Mouse (Mus musculus) brain, embryonic 14.5 days (tissue): ENCODE data around the gene Elp5.

ENCODE experiments used
- CTCF ChIP-seq: fragments of 200-500 bp; IDR thresholded peaks from 2 replicates; pipeline ENCODE4 v1.5.1; 2012; ENCODE audit warnings: inconsistent platforms, mild to moderate bottlenecking, moderate library complexity, borderline replicate concordance; ENCODE audit not compliant: insufficient read depth, insufficient read length; ENCODE audit errors: extremely low read depth
- POLR2A ChIP-seq: fragments of 200-500 bp; IDR thresholded peaks from 2 replicates; pipeline ENCODE4 v1.6.1; 2012; ENCODE audit warnings: mild to moderate bottlenecking, inconsistent platforms, borderline replicate concordance; ENCODE audit not compliant: poor library complexity, insufficient read depth, insufficient read length, severe bottlenecking; ENCODE audit errors: extremely low read depth

DNA sequence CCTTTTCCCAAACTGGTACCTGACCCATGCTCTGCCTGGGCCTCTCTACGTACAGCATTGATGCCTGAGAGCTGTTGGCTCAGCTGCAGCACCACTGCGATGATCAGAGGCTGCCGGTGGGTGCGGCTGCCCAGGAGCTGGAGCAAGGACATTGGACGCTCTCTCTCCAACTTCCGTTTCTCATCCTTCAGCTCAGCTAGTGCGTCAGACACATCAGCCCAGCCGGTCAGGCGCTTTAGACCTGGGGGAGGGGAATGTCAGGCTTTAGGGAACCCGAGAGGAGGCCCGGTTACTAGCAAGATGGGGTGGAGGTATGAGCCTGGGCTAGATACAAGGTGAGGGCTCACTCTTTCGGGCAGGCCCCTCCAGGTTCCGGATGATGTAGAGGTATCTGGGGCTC is 37.1 kb downstream of the Elp5 start:
- no peak for TF ChIP-seq CTCF
- no peak for TF ChIP-seq POLR2A
